Mouse (Mus musculus): Measurements from ENCODE around the gene Afp. TPM values are rescaled to one million over a fixed set of nuclear protein-coding genes. Genes with fewer than 3 reads are reported as not detected.

Gene Afp
- total and polyA plus RNA-seq, 2 experiments from 2014 or later = 0.51 to 6.1 TPM

GRCm38 (mm10) chr5:90494308-90494707, 3.8 kb downstream of the Afp start:
- no peaks in the 10 kb centered on the region for H3K36me3 ChIP-seq (replicated peaks; ENCODE audit: control insufficient read depth, insufficient read depth, low read length)
- ATAC-seq (ENCODE audit: insufficient read depth, low read depth) (no peak), DNase-seq (ENCODE audit: low spot score) (no peak)
- no peak overlapping the region for H3K4me2 ChIP-seq (ENCODE audit: low read depth, low read length)
- H3K9me3 ChIP-seq (replicated peaks; ENCODE audit: control insufficient read depth, low read length) = no peaks in the 10 kb centered on the region
- 89% methylated on average over 4 of the region's 4 CpGs for WGBS
- no peak overlapping the region for H3K9ac ChIP-seq (replicated peaks; ENCODE audit: low read depth, low read length)
- no peak overlapping the region for H3K27ac ChIP-seq (ENCODE audit: low read depth)
- no peaks in the 10 kb centered on the region for H3K27me3 ChIP-seq (ENCODE audit: control insufficient read depth, insufficient read depth, low read length)
- no peaks in the 10 kb centered on the region for H3K4me1 ChIP-seq (ENCODE audit: control insufficient read depth, insufficient read depth)
- no peak overlapping the region for H3K4me3 ChIP-seq (ENCODE audit: low read depth, low read length)
- no peak for TF ChIP-seq CTCF (IDR thresholded peaks at IDR 0.05; ENCODE audit: low read depth)
- TF ChIP-seq EP300 (IDR thresholded peaks at IDR 0.05; ENCODE audit: low read depth) = no peak

GRCm38 (mm10) chr5:90499509-90499908, 9.0 kb downstream of the Afp start:
- no peaks in the 10 kb centered on the region for H3K4me1 ChIP-seq (ENCODE audit: control insufficient read depth, insufficient read depth)
- no peak overlapping the region for H3K4me3 ChIP-seq (ENCODE audit: low read depth, low read length)
- ATAC-seq (ENCODE audit: insufficient read depth, low read depth) (no peak), DNase-seq (ENCODE audit: low spot score) (no peak)
- 83% methylated on average over 7 of the region's 7 CpGs for WGBS
- H3K36me3 ChIP-seq (replicated peaks; ENCODE audit: control insufficient read depth, insufficient read depth, low read length) = no peaks in the 10 kb centered on the region
- no peak overlapping the region for H3K4me2 ChIP-seq (ENCODE audit: low read depth, low read length)
- H3K9ac ChIP-seq (replicated peaks; ENCODE audit: low read depth, low read length) = no peak overlapping the region
- TF ChIP-seq CTCF (IDR thresholded peaks at IDR 0.05; ENCODE audit: low read depth) = no peak
- TF ChIP-seq EP300 (IDR thresholded peaks at IDR 0.05; ENCODE audit: low read depth) = no peak
- H3K9me3 ChIP-seq (replicated peaks; ENCODE audit: control insufficient read depth, low read length) = no peaks in the 10 kb centered on the region
- no peak overlapping the region for H3K27ac ChIP-seq (ENCODE audit: low read depth)
- H3K27me3 ChIP-seq (ENCODE audit: control insufficient read depth, insufficient read depth, low read length) = no peaks in the 10 kb centered on the region

- Histone ChIP-seq H3K4me1 (ENCODE audit: control insufficient read depth, insufficient read depth) (no peaks in the 10 kb centered on the region), H3K4me2 (ENCODE audit: low read depth, low read length) (no peak overlapping the region), H3K27ac (ENCODE audit: low read depth) (no peak overlapping the region), H3K36me3 (replicated peaks; ENCODE audit: control insufficient read depth, insufficient read depth, low read length) (no peaks in the 10 kb centered on the region), H3K4me3 (ENCODE audit: low read depth, low read length) (no peak overlapping the region), H3K27me3 (ENCODE audit: control insufficient read depth, insufficient read depth, low read length) (no peaks in the 10 kb centered on the region), H3K9ac (replicated peaks; ENCODE audit: low read depth, low read length) (no peak overlapping the region), H3K9me3 (replicated peaks; ENCODE audit: control insufficient read depth, low read length) (no peaks in the 10 kb centered on the region)
- DNase-seq (ENCODE audit: low spot score) (peak; percentile 35), ATAC-seq (ENCODE audit: insufficient read depth, low read depth) (no peak)
- 3% methylated on average over 6 of the region's 6 CpGs for WGBS
- TF ChIP-seq CTCF (IDR thresholded peaks at IDR 0.05; ENCODE audit: low read depth) (peak; percentile 91), EP300 (IDR thresholded peaks at IDR 0.05; ENCODE audit: low read depth) (no peak)
Measured at GRCm38 (mm10) chr5:90500714-90501113, 10.2 kb downstream of the Afp start.

- no peak for DNase-seq (ENCODE audit: low spot score)
- no peaks in the 10 kb centered on the region for H3K9me3 ChIP-seq (replicated peaks; ENCODE audit: control insufficient read depth, low read length)
- no peak overlapping the region for H3K9ac ChIP-seq (replicated peaks; ENCODE audit: low read depth, low read length)
- WGBS = 79% methylated on average over 5 of the region's 5 CpGs
- H3K27ac ChIP-seq (ENCODE audit: low read depth) = no peak overlapping the region
- H3K4me2 ChIP-seq (ENCODE audit: low read depth, low read length) = no peak overlapping the region
- ATAC-seq (ENCODE audit: insufficient read depth, low read depth) = no peak
- no peaks in the 10 kb centered on the region for H3K36me3 ChIP-seq (replicated peaks; ENCODE audit: control insufficient read depth, insufficient read depth, low read length)
- H3K4me1 ChIP-seq (ENCODE audit: control insufficient read depth, insufficient read depth) = no peaks in the 10 kb centered on the region
- H3K4me3 ChIP-seq (ENCODE audit: low read depth, low read length) = no peak overlapping the region
- no peak for TF ChIP-seq CTCF (IDR thresholded peaks at IDR 0.05; ENCODE audit: low read depth)
- no peak for TF ChIP-seq EP300 (IDR thresholded peaks at IDR 0.05; ENCODE audit: low read depth)
- no peaks in the 10 kb centered on the region for H3K27me3 ChIP-seq (ENCODE audit: control insufficient read depth, insufficient read depth, low read length)
Measured at GRCm38 (mm10) chr5:90501752-90502151, 11.2 kb downstream of the Afp start.

- 69% methylated on average over 11 of the region's 11 CpGs for WGBS
- Histone ChIP-seq H3K4me1 (ENCODE audit: control insufficient read depth, insufficient read depth) (no peaks in the 10 kb centered on the region), H3K9ac (replicated peaks; ENCODE audit: low read depth, low read length) (no peak overlapping the region), H3K36me3 (replicated peaks; ENCODE audit: control insufficient read depth, insufficient read depth, low read length) (no peaks in the 10 kb centered on the region), H3K4me3 (ENCODE audit: low read depth, low read length) (no peak overlapping the region), H3K9me3 (replicated peaks; ENCODE audit: control insufficient read depth, low read length) (no peaks in the 10 kb centered on the region), H3K27ac (ENCODE audit: low read depth) (no peak overlapping the region), H3K27me3 (ENCODE audit: control insufficient read depth, insufficient read depth, low read length) (no peaks in the 10 kb centered on the region), H3K4me2 (ENCODE audit: low read depth, low read length) (no peak overlapping the region)
- ATAC-seq (ENCODE audit: insufficient read depth, low read depth) (no peak), DNase-seq (ENCODE audit: low spot score) (no peak)
- TF ChIP-seq CTCF (IDR thresholded peaks at IDR 0.05; ENCODE audit: low read depth) (no peak), EP300 (IDR thresholded peaks at IDR 0.05; ENCODE audit: low read depth) (no peak)
Measured at GRCm38 (mm10) chr5:90504742-90505141, 14.2 kb downstream of the Afp start.

GRCm38 (mm10) chr5:90506507-90506906, 16.0 kb downstream of the Afp start:
- Histone ChIP-seq H3K27ac (ENCODE audit: low read depth) (no peak overlapping the region), H3K4me2 (ENCODE audit: low read depth, low read length) (no peak overlapping the region)

More at GRCm38 (mm10) chr5:90506507-90506906, 16.0 kb downstream of the Afp start:
- TF ChIP-seq EP300 (IDR thresholded peaks at IDR 0.05; ENCODE audit: low read depth) (no peak), CTCF (IDR thresholded peaks at IDR 0.05; ENCODE audit: low read depth) (no peak)
- H3K4me1 ChIP-seq (ENCODE audit: control insufficient read depth, insufficient read depth) = no peaks in the 10 kb centered on the region
- ATAC-seq (ENCODE audit: insufficient read depth, low read depth) (no peak), DNase-seq (ENCODE audit: low spot score) (no peak)
- WGBS = 67% methylated on average over 2 of the region's 2 CpGs
- no peaks in the 10 kb centered on the region for H3K27me3 ChIP-seq (ENCODE audit: control insufficient read depth, insufficient read depth, low read length)
- H3K9ac ChIP-seq (replicated peaks; ENCODE audit: low read depth, low read length) = no peak overlapping the region
- no peak overlapping the region for H3K4me3 ChIP-seq (ENCODE audit: low read depth, low read length)
- H3K36me3 ChIP-seq (replicated peaks; ENCODE audit: control insufficient read depth, insufficient read depth, low read length) = no peaks in the 10 kb centered on the region
- H3K9me3 ChIP-seq (replicated peaks; ENCODE audit: control insufficient read depth, low read length) = no peaks in the 10 kb centered on the region

All from heart, postnatal 0 days (tissue).